Mouse (Mus musculus) neural tube, embryonic 10.5 days (tissue): ENCODE results near the gene Alox8.
A peak's percentile ranks its signal among the peaks of the same experiment; 100 is the strongest.

Experiments
- DNase-seq: peaks from one replicate; pipeline ENCODE4 v3.0.0-alpha.2; 2017; ENCODE audit warnings: low spot score; ENCODE audit errors: extremely low spot score

Gene Alox8

DNA sequence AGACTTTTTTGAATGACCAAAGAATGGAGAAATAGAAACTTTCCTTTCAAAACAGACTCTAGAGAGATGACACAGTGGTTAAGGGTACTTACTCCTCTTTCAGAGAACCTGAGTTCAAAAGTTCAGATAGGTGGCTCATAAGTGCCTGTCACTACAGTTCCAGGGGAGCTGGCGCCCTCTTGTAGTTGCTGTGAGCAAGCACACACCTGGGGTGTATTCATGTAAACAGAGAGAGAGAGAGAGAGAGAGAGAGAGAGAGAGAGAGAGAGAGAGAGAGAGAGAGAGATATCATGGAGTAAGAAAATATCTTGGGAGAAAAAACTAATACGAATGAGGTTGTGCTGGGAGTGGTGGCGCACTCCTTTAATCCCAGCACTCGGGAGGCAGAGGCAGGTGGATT is 17.5 kb downstream of the Alox8 start:
- DNase-seq: no peak

DNA sequence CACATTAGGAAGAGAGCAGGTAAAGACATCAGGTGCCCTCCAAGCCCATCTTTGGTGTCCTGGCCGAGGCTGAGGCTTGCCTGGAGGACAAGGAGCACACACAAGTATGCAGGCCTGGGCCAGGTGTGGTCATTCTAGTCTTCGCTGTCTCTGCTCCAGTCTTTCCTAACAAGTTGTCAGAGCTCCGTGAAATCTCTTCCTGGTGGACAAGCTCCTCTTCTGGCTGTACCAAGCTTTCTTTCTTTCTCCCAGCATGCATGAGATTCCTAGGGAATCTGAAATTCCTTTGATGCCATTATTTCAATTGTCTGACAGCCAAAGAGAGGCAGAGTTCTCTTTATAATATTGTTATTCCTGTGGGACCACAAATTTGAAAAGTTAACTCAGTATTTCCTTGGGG is 18.1 kb downstream of the Alox8 start:
- DNase-seq: no peak

DNA sequence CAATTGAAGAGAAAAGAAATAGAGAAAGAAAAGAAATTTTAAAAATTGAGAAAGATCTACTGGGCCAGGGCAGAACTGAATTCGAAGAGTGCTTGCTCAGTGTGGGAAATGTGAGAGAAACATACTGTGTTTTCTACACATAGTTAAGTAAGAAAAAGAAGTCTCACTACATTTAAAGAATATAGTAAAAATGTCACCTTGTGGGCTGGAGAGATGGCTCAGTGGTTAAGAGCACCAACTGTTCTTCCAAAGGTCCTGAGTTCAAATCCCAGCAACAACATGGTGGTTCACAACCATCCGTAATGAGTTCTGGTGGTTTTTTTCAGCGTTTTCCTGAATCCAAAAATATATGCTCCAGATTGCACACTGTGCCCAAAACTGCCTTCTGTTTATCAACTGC is 19.1 kb downstream of the Alox8 start:
- no peak for DNase-seq

DNA sequence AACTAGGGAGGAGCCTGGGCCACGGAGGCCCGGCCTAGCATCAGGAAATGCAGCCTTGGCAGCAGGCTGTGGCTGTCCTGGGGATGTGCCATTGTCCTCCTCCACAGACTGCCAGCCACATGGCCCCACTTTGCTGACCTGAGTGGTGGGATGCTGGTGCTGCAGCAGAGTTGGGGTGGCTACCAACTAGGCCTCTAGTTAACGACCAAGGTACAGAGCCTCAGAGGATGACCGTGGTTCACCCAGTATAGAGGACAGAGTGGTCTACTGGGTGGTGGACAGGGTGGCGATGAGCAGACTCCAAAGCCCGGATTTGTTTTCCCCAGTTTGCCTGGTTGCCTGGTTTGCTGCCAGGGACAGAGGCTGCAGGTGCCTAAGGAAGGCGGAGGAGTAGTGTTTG is 22.9 kb downstream of the Alox8 start:
- DNase-seq: no peak

DNA sequence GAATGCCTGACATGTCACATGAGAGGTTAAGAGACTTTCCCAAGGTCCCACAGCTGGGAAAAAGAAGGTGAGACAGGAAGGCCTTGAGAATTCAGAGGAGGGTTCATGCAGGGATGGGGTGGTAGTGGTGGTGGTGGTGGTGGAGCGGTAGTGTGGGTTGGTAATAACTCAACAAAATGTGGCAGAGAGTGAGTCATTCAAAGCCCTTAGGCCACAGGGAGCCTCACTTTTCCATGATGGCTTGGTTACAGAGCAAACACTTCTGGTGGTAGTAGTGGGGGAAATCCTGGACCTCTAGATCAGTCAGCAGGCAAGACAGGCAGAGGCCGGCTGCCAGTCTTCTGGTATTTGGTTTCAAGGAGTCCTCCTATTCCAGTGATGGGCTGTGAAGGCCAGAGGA is 25.0 kb downstream of the Alox8 start:
- DNase-seq: no peak

DNA sequence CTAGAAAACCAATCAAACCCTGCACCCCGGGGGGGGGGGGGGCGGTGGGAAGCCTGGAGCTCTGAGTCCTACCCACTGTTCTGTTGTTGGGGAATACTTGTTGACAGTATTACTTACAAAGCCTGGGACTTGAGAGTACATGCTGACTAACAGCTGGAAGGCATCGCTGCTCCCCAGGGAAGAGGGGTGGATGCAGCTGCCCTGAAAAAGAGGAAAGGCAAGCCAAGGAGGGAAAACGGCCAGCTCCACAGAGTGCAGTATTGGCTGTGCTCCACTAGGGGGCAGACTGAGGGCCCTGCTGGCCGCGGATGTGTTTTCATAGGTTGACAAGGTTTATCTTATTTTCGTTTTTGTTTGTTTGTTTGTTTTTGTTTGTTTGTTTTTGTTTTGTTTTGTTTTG is 26.0 kb downstream of the Alox8 start:
- peak; percentile 44 for DNase-seq

DNA sequence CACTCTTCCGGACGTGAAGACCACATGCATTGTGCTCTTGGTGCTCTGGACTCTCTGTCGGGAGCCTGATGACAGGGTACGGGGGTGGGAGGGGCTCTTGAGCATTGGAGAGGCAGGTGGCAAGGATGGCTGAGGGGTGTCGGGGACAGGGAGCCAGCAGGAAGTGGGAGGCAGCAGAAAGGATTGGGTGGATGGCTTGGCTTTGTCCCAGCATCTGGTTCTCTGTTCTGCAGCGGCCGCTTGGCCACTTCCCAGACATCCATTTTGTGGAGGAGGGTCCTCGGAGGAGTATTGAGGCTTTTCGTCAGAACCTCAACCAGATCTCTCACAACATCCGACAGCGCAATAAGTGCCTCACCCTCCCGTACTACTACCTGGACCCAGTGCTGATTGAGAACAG is 28.3 kb downstream of the Alox8 start:
- no peak for DNase-seq

DNA sequence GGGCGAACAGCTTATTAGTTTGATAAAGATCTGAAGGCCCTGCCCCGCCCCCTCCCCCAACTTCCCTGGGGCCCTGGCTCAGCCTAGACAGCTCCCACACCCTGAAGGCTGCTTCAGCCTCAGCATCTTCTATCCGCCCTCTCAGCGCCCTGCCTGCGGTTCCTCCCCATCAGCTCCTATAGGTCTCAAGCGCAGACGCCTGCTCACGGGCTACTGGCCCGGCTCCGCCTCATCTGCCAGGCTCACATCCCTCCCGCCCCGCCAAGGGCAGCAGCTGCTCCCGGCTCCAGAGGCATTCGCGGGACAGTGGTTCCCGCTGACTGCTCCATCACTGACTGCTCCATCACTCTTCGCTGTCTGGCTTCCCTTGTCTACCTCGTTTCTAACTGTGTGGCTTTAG is 40.8 kb downstream of the Alox8 start, which contains the start of gene Alox12b:
Gene Alox12b (plus strand): TSS at position 190 of the 400 bp plus-strand sequence.
- peak; percentile 45 for DNase-seq

DNA sequence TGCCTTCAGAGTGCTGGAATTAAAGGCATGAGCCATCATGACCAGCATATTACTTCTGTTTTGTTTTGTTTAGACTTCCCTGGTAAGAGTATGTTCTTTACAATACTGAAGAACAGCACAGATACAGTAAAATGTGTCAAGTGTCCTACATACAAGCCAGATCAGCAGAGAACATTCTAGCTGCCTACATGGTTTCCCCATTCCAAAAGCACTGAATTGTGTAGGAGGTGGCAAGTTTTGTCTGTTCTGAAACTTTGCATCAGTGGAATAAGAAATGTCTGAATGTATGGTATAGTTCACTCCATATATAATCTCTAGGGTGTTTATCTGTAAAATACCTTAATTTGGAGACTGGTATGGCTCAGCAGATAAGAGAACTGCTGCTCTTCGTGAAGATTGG is 42.3 kb downstream of the Alox8 start:
- no peak for DNase-seq

DNA sequence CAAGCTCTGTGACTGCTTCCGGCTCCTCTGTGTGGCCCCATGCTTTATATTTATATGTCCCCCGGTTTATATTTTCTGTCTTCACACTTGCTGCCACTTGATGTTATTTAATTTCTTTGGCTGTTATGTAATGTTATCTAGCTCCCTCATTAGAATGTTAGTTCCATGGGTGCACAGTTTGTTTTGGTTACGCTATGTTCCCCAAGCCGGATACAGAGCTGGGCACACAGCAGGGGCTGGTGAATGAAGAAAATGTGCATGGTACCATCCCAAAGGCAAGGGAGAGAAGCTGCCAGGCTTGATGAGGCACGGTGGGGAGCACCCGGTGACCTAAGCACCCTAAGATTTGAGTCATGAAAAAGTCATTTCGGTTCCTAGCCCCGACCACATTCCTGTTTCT is 43.8 kb downstream of the Alox8 start:
- no peak for DNase-seq

DNA sequence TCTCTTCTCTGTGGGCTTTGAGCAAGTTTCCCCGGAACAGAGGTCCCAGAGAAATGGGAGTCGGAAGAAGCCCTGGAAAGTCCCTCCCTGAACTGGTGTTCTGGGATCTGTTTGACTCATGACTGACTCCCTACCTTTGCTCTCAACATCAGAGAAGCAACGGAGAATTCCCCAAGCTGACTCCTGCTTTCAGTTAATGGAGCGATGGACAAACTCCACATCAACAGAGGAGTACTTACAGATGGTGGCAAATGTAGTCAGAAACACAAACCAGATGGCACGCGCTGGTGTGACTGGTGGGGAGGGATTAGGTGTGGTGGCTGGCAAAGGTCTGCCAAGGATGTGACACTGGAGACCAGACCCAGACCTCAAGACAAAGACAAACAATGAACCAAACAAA is 46.6 kb downstream of the Alox8 start:
- DNase-seq: no peak

DNA sequence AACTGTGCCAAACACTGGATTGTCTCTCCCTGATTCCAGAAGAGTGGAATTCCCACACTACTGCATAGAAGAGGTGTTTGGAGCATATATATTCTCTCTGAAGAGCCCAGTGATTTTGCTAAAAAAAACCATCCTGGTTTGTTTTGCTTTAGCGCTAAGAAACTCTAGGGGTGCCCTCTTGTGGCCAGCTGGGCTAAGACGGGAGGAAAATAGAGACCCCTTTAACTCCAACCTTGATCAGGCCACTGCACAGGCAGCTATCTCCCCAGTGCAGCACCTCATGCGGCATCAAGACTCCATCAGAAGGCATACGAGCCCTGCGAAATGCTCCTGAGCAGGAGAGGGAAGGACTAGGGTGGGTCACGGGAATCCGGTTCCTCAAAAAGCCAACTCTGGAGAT is 47.2 kb downstream of the Alox8 start:
- peak; percentile 61 for DNase-seq

DNA sequence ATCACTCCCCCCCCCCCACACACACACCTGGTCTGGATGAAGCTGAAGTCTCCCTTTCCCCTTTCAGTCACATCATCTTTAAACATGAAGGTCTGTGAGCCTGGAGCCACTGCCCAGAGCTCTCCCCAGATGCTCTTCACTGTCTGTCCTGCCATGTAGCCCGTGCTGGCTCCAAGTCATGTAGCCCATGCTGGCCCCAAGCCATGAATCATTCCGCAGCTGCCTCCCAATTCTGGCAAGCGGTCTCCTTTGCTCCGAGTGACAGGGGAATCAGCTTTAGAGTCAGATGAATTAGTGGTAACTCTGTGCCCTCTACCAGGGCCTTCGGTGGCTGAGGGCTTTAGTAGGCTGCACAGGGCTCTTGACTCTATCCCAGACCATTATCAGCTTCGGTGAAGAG is 47.9 kb downstream of the Alox8 start:
- DNase-seq: no peak

DNA sequence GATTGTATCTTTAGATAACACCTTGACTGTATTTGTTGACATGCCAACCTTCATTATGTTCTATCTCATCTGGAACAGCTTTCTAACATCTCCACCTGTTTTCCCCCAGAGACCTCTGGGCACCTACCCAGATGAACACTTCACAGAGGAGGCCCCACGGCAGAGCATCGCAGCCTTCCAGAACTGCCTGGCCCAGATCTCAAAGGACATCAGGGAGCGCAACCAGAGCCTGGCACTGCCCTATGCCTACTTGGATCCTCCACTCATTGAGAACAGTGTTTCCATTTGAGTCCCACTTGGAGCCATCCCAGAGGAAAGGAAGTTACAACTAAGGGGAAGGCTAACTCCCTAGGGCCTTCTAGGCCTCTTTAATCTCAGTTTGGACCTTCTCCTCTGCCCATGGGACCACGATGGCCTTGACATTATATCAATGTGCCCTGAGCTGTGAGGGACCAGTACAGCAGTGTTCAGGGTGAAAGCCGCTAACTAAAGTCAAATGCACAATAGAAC is 49.1 kb downstream of the Alox8 start:
- no peak for DNase-seq

DNA sequence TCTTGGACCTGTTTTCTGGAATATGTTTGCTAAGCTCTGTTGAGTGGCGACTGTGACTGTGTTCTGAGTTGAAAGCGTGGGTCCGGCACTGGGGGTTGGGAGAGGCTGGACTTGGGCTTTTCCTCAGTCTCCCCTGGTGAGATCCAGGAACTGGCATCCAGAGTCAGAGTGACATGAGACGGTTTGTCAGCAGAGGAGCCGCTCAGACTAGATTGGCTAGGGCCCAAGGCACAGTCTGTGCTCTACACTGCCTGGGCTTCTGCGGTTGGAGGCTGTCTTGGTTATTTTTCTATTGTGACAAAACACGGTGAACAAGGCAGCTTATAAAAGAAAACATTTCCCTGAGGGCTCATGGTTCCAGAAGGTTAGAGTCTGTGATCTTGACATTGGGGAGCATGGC is 50.1 kb downstream of the Alox8 start:
- no peak for DNase-seq

DNA sequence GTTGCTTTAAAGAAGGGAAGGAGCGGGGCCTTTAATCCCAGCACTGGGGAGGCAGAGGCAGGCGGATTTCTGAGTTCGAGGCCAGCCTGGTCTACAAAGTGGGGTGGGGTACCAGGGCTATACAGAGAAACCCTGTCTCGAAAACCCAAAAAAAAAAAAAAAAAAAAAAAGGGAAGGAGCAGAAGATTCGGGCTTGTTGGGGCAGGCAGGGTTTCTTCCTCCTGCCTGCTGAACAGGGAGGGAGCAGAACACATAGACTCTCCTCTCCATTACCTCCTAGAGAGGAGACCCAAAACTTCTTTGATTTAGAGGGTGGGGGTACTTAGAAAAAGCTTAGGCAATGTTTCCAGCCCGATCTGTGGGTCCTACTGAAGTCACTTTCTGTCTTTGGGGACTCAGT is 62.3 kb downstream of the Alox8 start:
- DNase-seq: no peak

DNA sequence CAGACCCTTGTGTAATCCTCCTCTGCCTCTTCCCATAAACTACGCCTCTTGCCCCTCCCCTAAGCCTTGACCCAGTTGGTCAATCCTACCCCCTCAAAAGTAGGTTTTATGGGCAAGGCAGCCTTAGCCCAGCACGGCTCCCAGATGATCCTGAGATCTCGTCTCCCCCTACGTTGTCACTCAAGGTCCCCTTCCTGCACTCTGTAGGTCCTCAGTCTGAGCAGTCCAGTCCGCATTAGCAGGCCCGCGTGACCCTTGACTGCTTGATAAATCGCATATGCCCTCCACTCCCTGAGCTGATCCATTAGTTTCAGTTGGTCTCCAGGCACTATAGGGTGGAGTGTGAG is 63.0 kb downstream of the Alox8 start:
- DNase-seq: no peak
